Mouse (Mus musculus): ENCODE measurements around the gene 1700109H08Rik. TPM values are rescaled to one million over a fixed set of nuclear protein-coding genes. Genes with fewer than 3 reads are reported as not detected.
A peak's percentile ranks its signal among the peaks of the same experiment; 100 is the strongest.
"Not testable (repeated sequence)": the region's sequence is repeated elsewhere in the genome, so short reads cannot be mapped to it uniquely, and the experiment has no call there.

1700109H08Rik gene
- 3.3 and 5.2 TPM in 2 replicates for polyA plus RNA-seq (2016; fragmentation: Nextera tagmentation; extraction: Ambion mirVana)

DNA sequence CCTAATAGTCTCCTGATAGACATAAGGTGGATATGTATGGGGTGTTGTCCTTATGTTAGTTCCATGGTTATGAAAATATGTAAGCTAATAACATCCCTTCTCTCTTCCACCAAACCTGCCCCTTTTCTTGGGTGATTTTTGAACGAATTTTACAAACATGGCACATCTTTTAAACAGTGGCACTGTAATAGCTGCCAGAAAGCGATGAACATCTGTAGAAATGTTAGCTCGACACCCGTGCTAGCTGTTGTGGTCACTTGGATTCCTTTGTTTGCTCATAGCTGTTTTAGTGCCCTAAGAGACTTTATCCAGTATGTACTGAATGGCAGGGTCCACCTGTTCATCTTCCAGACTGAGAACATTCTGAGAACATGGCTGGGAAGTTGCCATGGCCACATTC lies at the start of gene 1700109H08Rik:
Gene 1700109H08Rik, plus strand, starts transcription at position 301 of the 400 bp plus-strand sequence.
- H3K4me3 ChIP-seq (replicated peaks) = no peak within 1 kb of the TSS
- 90% methylated on average over 4 of the region's 4 CpGs for WGBS
- peaks cover 7% of the 10 kb centered on the region for H3K9me3 ChIP-seq
- no peaks in the 10 kb centered on the region for H3K27me3 ChIP-seq
- peaks cover 99% of the 10 kb centered on the region for H3K36me3 ChIP-seq
- no peak for ATAC-seq (ENCODE audit: insufficient number of reproducible peaks, insufficient read depth, low FRiP score, low TSS enrichment, low read depth)
- H3K4me1 ChIP-seq (replicated peaks) = no peaks in the 10 kb centered on the region
- H3K9ac ChIP-seq (replicated peaks) = no peak within 1 kb of the TSS
- H3K4me2 ChIP-seq = no peak within 1 kb of the TSS
- H3K27ac ChIP-seq = no peak within 1 kb of the TSS

DNA sequence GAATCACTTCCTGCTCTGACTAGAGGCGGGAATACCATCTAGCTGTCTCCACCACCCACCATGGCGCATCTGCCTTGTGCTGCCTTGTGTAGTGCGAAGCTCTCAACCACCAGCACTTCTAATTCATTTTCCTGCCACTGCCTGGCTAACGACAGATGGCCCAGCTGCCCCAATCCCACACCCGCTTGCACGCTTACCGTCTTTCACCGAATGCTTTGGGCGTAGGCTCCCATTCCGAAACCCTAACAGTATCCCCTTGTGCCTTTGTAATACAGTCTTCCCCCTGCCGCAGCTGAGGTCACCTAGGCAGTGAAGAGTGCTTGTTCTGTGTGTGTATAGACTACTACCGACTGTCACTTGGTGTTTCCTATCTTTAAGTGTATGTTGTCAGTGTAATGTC lies 49.6 kb upstream of the 1700109H08Rik start:
- no peak overlapping the region for H3K4me3 ChIP-seq (replicated peaks)
- H3K36me3 ChIP-seq = peaks cover 4% of the 10 kb centered on the region; the same call in 1 of the 2 replicates
- WGBS = 95% methylated on average over 12 of the region's 12 CpGs
- H3K4me2 ChIP-seq = no peak overlapping the region
- no peak overlapping the region for H3K9ac ChIP-seq (replicated peaks)
- no peaks in the 10 kb centered on the region for H3K9me3 ChIP-seq
- ATAC-seq (ENCODE audit: insufficient number of reproducible peaks, insufficient read depth, low FRiP score, low TSS enrichment, low read depth) = no peak
- H3K4me1 ChIP-seq (replicated peaks) = no peaks in the 10 kb centered on the region
- H3K27me3 ChIP-seq = no peaks in the 10 kb centered on the region
- no peak overlapping the region for H3K27ac ChIP-seq

DNA sequence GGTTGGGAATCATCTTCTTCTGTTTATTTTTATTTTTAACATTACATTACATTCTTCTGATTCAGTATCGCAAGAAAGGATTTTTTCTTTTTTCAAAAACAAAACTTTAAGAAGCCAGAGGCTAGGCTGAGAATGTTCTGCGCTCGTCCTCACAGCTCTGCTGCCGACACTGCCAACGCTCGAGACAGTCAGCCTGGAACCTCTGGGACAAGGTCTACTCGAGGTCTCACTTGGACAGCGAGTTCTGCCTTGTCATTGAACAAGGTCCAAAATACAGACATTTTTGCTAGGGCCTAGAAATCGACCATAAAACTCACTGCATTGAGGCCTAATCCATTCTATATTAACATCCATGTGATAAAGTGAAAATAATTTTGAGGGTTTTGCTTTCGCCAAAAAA lies 48.5 kb upstream of the 1700109H08Rik start:
- Histone ChIP-seq H3K4me2 (no peak overlapping the region), H3K27ac (no peak overlapping the region), H3K9ac (replicated peaks) (no peak overlapping the region), H3K9me3 (no peaks in the 10 kb centered on the region), H3K4me3 (replicated peaks) (no peak overlapping the region), H3K27me3 (no peaks in the 10 kb centered on the region), H3K4me1 (replicated peaks) (peaks cover 4% of the 10 kb centered on the region; the same call in 1 of the 2 replicates), H3K36me3 (peaks cover 4% of the 10 kb centered on the region; the same call in 1 of the 2 replicates)
- no peak for ATAC-seq (ENCODE audit: insufficient number of reproducible peaks, insufficient read depth, low FRiP score, low TSS enrichment, low read depth)
- 92% methylated on average over 10 of the region's 10 CpGs for WGBS

DNA sequence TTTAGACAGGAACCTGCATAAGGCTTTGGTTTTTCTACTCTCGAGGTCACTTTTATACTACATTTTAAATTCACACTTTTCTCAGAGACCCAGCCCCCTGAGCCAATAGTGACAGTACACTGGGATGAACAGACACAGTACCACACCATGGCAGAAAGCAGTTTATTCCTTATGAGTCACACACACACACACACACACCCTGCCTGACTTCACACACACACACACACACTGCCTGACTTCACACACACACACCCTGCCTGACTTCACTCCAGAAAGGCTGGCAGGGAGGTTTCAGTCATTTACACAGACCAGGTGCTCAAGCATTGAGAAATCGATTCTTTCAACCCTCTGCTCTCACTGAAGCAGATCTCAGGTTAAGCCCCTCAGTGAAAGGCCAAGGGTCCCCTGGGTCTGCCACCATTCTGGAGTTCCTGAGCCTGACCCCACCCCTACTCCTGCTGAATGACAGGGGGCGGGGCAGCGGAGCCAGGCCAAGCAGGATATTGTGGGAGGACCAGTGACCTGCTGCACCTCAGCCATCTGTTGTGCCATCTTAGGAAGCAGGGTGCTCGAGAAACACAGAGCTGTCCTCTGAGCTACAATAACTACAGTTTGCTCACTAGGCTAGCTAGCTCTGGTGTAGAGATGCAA lies 44.2 kb upstream of the 1700109H08Rik start:
- Histone ChIP-seq H3K4me3 (replicated peaks) (no peak overlapping the region), H3K4me1 (replicated peaks) (peaks cover 11% of the 10 kb centered on the region), H3K9me3 (no peaks in the 10 kb centered on the region), H3K4me2 (no peak overlapping the region), H3K36me3 (no peaks in the 10 kb centered on the region), H3K9ac (replicated peaks) (no peak overlapping the region), H3K27ac (no peak overlapping the region), H3K27me3 (no peaks in the 10 kb centered on the region)
- 47% methylated on average over 5 of the region's 5 CpGs for WGBS
- ATAC-seq (ENCODE audit: insufficient number of reproducible peaks, insufficient read depth, low FRiP score, low TSS enrichment, low read depth) = no peak

DNA sequence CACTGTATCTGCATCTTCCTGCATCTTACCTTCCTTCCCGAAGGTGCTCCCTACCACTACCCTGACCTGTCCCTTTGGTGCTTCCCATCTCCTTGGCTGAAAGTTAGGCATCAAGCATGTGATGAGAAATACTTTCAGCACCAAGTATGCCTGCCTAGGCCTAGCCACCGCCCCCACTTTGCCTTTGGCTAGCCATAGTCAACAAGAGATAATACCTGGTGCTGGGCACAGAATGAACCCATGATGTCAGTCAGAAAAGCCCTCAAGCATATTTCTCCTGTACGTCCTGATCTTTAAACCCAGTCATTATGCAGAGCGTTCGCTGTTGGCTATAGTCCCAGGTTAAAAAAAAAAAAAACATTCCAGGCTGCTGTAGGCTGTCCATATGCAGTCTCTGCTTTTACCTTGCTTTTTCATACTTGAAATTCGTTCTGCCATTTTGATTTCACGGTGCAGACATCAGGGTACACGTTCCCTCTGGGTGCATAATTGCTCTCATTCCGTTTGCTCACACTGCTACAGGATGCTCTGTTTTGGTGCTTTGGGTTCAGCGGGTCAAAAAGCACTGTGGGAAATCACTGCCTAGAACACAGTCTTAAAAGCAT lies 41.7 kb upstream of the 1700109H08Rik start:
- Histone ChIP-seq H3K27ac (no peak overlapping the region), H3K4me3 (replicated peaks) (no peak overlapping the region), H3K9me3 (no peaks in the 10 kb centered on the region), H3K4me2 (no peak overlapping the region), H3K27me3 (no peaks in the 10 kb centered on the region), H3K36me3 (no peaks in the 10 kb centered on the region), H3K4me1 (replicated peaks) (peaks cover 11% of the 10 kb centered on the region), H3K9ac (replicated peaks) (no peak overlapping the region)
- WGBS = 80% methylated on average over 10 of the region's 10 CpGs
- ATAC-seq (ENCODE audit: insufficient number of reproducible peaks, insufficient read depth, low FRiP score, low TSS enrichment, low read depth) = no peak

DNA sequence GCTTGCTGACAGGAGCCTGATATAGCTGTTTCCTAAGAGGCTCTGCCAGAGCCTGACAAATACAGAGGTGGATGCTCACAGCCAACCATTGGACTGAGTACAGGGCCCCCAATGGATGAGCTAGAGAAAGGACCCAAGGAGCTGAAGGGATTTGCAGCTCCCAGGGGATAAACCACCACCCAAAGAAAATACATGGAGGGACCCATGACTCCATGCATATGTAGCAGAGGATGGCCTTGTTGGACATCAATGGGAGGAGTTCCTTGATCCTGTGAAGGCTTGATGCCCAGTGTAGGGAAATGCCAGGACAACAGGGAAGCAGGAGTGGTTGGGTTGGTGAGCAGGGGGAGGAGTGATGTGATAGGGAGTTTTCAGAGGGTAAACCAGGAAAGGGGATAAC lies 39.3 kb upstream of the 1700109H08Rik start:
- not testable (repeated sequence) for H3K9me3 ChIP-seq; H3K9ac ChIP-seq (replicated peaks); H3K27me3 ChIP-seq; ATAC-seq (ENCODE audit: insufficient number of reproducible peaks, insufficient read depth, low FRiP score, low TSS enrichment, low read depth); H3K4me3 ChIP-seq (replicated peaks); H3K36me3 ChIP-seq; H3K4me2 ChIP-seq; H3K27ac ChIP-seq
- peaks cover 11% of the 10 kb centered on the region for H3K4me1 ChIP-seq (replicated peaks)

DNA sequence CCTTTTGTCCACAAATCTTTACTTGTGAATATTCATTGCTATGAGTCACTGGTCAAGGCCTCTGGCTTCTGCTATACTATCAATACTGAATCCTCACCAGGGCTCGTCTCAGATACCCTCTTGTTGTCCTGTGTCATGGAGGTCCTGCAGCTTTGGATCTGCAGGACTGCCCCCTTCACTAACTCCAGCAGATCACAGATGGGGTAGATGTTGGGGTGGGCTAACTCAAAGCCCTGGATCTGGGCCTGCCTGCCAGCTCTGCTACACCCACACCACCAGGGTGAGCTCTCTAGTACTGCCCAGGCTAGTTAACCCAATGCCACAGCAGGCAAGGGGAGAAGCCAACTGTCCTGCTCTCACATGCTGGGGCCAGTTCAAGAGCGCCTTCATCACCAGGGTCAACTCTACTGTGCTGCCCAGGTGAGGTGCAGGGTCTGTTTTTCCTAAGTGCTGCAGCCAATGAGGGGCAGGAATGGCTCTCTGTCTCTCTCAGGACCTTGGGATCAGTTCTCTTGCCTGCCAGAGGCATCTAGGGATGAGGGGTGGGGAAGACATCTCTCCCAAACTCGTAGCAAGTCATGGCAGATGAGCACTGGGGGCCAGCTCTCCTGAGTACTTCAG lies 34.7 kb upstream of the 1700109H08Rik start:
- WGBS = 62% methylated on average over 3 of the region's 3 CpGs
- Histone ChIP-seq H3K4me1 (replicated peaks) (no peaks in the 10 kb centered on the region), H3K4me2 (no peak overlapping the region), H3K27ac (no peak overlapping the region), H3K9ac (replicated peaks) (no peak overlapping the region), H3K4me3 (replicated peaks) (no peak overlapping the region), H3K36me3 (no peaks in the 10 kb centered on the region), H3K9me3 (no peaks in the 10 kb centered on the region), H3K27me3 (no peaks in the 10 kb centered on the region)
- ATAC-seq (ENCODE audit: insufficient number of reproducible peaks, insufficient read depth, low FRiP score, low TSS enrichment, low read depth) = peak; percentile 67; the same call in 1 of the 2 replicates

DNA sequence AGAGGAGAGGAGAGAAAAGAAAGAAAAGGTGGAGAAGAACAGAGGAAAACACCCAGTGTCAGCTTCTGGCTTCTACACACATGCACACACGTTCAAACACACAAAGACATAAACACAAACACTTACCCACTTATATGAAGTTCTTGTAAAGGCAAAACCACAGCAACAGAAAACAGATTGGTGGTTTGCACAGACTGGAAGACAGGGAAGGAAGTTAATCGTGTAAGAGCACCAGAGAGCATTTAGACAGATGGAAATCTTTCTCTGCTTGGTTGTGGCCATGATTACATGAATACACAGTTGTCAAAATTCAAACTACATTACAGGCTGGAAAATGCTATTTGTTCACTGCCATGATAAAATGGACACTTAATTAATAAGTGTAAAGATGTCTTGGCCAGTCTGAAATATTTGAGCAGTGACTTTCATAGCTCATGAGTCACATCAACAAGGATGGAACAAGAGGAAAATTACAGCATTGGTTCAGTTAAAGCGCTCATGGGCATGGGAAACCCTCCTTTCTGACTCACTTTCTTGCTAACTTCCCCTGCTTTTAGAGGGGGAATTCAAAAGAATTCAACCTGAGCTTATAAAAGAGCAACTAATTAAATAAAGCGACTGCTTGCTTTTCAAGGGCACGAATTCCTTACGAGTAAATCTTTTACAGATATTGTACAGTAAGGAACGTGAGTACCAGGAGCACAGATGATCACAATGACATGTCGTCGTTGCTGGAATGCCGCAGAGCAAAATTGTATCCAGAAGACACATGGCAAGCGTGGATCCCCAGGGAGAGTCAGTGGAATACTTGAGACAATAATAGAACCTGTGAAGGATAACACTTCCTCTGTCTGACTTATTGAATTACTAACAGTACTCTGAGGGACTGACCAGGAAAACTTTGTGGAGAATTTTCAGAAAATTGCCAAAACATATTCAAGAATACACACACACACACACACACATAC lies 32.6 kb upstream of the 1700109H08Rik start:
- H3K4me1 ChIP-seq (replicated peaks) = no peaks in the 10 kb centered on the region
- no peak overlapping the region for H3K4me2 ChIP-seq
- ATAC-seq (ENCODE audit: insufficient number of reproducible peaks, insufficient read depth, low FRiP score, low TSS enrichment, low read depth) = no peak
- 68% methylated on average over 11 of the region's 11 CpGs for WGBS
- H3K9me3 ChIP-seq = no peaks in the 10 kb centered on the region
- H3K27ac ChIP-seq = no peak overlapping the region
- H3K4me3 ChIP-seq (replicated peaks) = no peak overlapping the region
- no peaks in the 10 kb centered on the region for H3K27me3 ChIP-seq
- no peaks in the 10 kb centered on the region for H3K36me3 ChIP-seq
- H3K9ac ChIP-seq (replicated peaks) = no peak overlapping the region

DNA sequence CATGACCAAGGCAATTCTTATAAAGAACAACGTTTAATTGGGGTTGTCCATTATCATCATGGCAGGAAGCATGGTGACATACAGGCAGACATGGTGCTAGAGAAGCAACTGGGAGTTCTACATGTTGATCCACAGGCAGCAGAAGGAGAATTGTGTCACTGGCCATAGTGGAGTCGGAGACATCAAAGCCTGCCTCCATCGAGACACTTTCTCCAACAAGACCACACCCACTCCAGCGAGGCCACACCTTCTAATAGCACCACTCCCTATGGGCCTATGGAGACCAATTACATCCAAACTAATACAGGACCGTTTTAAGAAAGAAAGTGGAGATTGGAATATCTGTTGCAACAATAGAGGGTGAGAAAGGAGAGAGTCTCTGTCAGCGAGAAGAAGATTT lies 29.5 kb upstream of the 1700109H08Rik start:
- no peaks in the 10 kb centered on the region for H3K9me3 ChIP-seq
- no peak overlapping the region for H3K27ac ChIP-seq
- H3K4me3 ChIP-seq (replicated peaks) = no peak overlapping the region
- 76% methylated on average over 6 of the region's 6 CpGs for WGBS
- no peak for ATAC-seq (ENCODE audit: insufficient number of reproducible peaks, insufficient read depth, low FRiP score, low TSS enrichment, low read depth)
- no peak overlapping the region for H3K4me2 ChIP-seq
- no peaks in the 10 kb centered on the region for H3K27me3 ChIP-seq
- peaks cover 11% of the 10 kb centered on the region for H3K4me1 ChIP-seq (replicated peaks)
- H3K9ac ChIP-seq (replicated peaks) = no peak overlapping the region
- peaks cover 8% of the 10 kb centered on the region for H3K36me3 ChIP-seq

DNA sequence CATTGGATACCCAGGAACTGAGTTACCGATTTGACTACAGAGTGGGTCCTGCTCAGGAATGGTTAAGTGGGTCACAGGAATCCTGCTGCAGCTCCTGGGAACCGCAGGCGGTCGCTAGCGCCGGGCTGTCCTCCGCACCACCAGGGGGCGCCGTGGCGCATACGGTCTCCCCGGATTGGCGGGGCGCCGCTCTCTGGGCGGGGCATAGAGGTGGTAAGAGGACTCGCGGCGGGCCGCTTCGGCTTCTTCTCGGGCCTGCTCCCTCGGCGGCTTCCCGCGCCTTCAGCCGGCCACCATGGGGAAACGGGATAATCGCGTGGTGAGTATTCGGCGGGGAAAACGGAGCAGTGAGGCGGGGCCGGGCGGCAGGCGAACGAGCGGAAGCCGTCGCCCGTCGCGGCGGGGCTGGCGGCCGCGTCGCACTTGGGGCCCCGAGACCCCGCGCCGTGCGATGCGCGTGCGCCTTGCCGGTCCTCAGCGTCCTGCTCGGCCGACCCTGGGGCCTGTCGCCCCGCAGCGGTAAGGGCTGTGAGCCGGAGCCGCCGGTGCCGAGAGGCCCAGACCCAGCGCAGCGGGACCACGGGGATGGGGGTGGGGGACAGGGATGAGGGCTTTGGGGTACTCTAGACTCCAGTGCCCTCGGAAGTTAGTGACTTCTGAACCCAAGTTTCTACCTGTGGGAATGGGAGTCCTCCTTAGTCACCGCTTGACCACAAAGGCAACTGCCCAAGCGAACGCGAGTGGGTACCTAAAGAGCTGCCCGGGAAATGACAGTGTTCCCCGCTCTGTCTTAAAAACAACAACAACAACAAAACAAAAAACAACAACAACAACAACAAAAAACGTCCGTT lies 27.5 kb upstream of the 1700109H08Rik start, which contains the start of gene Fam133b:
Gene Fam133b, plus strand, starts transcription at position 205 of the 851 bp plus-strand sequence.
- under 1% methylated on average over 79 of the region's 80 CpGs for WGBS
- Histone ChIP-seq H3K4me1 (replicated peaks) (peaks cover 11% of the 10 kb centered on the region), H3K4me3 (replicated peaks) (peak within 1 kb of the TSS; percentile 88), H3K9ac (replicated peaks) (peak within 1 kb of the TSS; percentile 92), H3K36me3 (peaks cover 12% of the 10 kb centered on the region), H3K9me3 (no peaks in the 10 kb centered on the region), H3K4me2 (peak within 1 kb of the TSS; percentile 59), H3K27me3 (no peaks in the 10 kb centered on the region), H3K27ac (peak within 1 kb of the TSS; percentile 94)
- peak; percentile 97 for ATAC-seq (ENCODE audit: insufficient number of reproducible peaks, insufficient read depth, low FRiP score, low TSS enrichment, low read depth)

Measured in limb, embryonic 12.5 days (tissue).